Mouse (Mus musculus) ES-Bruce4 (cell line): ENCODE data around the gene Rimkla.

Source experiments
- CTCF ChIP-seq: IDR thresholded peaks from one replicate; pipeline ENCODE4 v1.8.1; 2011; ENCODE audit warnings: low read depth, low read length
- POLR2A ChIP-seq: IDR thresholded peaks from one replicate; pipeline ENCODE4 v1.8.1; 2011; ENCODE audit warnings: low read length; ENCODE audit not compliant: insufficient read depth

DNA sequence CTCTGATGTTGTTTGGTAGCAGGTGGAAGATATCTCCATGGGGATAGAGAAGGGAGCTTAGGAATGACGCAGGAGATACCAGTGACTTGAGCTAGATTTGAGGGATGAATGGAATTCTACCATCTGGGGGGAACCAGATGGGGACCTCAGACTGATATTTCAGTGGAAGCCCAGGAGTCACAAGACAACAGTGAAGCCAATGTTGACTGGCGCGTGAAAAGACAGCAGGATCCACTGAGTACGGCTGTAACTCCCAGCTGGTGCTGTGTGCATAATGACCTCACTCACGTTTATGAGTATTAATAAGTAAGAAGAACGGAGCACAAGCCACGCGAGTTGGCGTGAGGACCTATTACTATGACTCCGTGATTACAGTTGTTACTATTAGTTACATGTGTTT lies 2.8 kb downstream of the Rimkla start:
- TF ChIP-seq POLR2A: no peak
- no peak for TF ChIP-seq CTCF
